Mouse (Mus musculus) stomach, embryonic 14.5 days (tissue): ENCODE measurements at regions not wholly inside any gene's neighbourhood (a gene's known extent, or its start where the extent isn't known, plus 50 kb on each side); places are given as distances from the start of the nearest gene placed in this dataset.

Source experiments
- ATAC-seq: fragments of 200-750 bp; cut with Nextera tagmentation; 2 replicates; pipeline ENCODE4 v1.8.0; 2017; ENCODE audit warnings: low read depth, moderate TSS enrichment; ENCODE audit not compliant: insufficient number of reproducible peaks, insufficient read depth, low FRiP score
- H3K27ac ChIP-seq: fragments of 300-500 bp; sonication (generic); 2 replicates; pipeline ENCODE4 v1.5.1; 2014; ENCODE audit warnings: mild to moderate bottlenecking, low read length, moderate library complexity, mixed read lengths
- H3K27me3 ChIP-seq: fragments of 300-500 bp; sonication (generic); 2 replicates; pipeline ENCODE4 v1.6.1; 2014; ENCODE audit warnings: low read length, control low read depth, mixed read lengths; ENCODE audit not compliant: control insufficient read depth, insufficient read depth
- H3K36me3 ChIP-seq: fragments of 300-500 bp; sonication (generic); 2 replicates; pipeline ENCODE4 v1.6.1; 2014; ENCODE audit warnings: mild to moderate bottlenecking, control low read depth, low read length, moderate library complexity, mixed read lengths; ENCODE audit not compliant: control insufficient read depth, insufficient read depth
- H3K4me1 ChIP-seq: fragments of 300-500 bp; sonication (generic); 2 replicates; pipeline ENCODE4 v1.6.1; 2014; ENCODE audit warnings: low read length, control low read depth, mixed read lengths; ENCODE audit not compliant: control insufficient read depth, insufficient read depth
- H3K4me2 ChIP-seq: fragments of 300-500 bp; sonication (generic); replicated peaks from 2 replicates; pipeline ENCODE4 v1.6.1; 2014; ENCODE audit warnings: low read depth, low read length, control low read depth
- H3K4me3 ChIP-seq: fragments of 300-500 bp; sonication (generic); 2 replicates; pipeline ENCODE4 v1.5.1; 2014; ENCODE audit warnings: low read depth, low read length, control low read depth
- H3K9ac ChIP-seq: fragments of 300-500 bp; sonication (generic); replicated peaks from 2 replicates; pipeline ENCODE4 v1.6.1; 2014; ENCODE audit warnings: low read depth, mild to moderate bottlenecking, control low read depth, low read length, moderate library complexity, mixed read lengths
- H3K9me3 ChIP-seq: fragments of 300-500 bp; sonication (generic); 2 replicates; pipeline ENCODE4 v1.6.1; 2016; ENCODE audit warnings: low read depth, low read length, control low read depth; ENCODE audit not compliant: control insufficient read depth
- WGBS: fragments of 180-500 bp; shearing (Covaris S2); extraction: QIAGEN DNeasy Blood & Tissue Kit; methylation state at CpG from one replicate; pipeline ENCODE4 v1.1.7; 2014; 5-methylcytosine and 5-hydroxymethylcytosine counted together

DNA sequence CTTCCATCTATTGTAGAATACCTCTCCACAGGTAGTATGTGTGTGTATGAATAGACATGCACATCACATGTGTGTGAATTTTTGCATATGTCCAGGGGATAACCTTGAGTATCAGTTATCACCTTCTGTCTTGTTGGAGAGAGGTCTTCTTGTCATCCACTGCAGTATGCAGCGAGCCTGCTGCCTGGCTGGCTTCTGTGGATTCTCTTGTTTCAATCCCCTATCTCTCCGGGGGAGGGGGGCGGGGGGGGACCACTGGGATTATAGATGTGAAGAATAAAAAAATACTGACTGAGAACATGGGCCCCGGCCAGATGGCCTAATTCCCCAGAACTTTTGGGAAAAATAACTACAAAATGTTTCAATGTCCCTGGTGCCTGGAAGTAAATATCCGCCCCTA lies 149.9 kb upstream of the Arl4c start:
- no peak for ATAC-seq
- WGBS: 89% methylated on average over 5 of the region's 5 CpGs
- Histone ChIP-seq H3K9ac (no peak overlapping the region), H3K4me1 (0 out of 2 replicates have a peak, but pooled peaks cover 6% of the 10 kb centered on the region), H3K9me3 (no peaks in the 10 kb centered on the region), H3K36me3 (no peaks in the 10 kb centered on the region), H3K4me2 (no peak overlapping the region), H3K27ac (no peak overlapping the region), H3K4me3 (no peak overlapping the region), H3K27me3 (no peaks in the 10 kb centered on the region)

DNA sequence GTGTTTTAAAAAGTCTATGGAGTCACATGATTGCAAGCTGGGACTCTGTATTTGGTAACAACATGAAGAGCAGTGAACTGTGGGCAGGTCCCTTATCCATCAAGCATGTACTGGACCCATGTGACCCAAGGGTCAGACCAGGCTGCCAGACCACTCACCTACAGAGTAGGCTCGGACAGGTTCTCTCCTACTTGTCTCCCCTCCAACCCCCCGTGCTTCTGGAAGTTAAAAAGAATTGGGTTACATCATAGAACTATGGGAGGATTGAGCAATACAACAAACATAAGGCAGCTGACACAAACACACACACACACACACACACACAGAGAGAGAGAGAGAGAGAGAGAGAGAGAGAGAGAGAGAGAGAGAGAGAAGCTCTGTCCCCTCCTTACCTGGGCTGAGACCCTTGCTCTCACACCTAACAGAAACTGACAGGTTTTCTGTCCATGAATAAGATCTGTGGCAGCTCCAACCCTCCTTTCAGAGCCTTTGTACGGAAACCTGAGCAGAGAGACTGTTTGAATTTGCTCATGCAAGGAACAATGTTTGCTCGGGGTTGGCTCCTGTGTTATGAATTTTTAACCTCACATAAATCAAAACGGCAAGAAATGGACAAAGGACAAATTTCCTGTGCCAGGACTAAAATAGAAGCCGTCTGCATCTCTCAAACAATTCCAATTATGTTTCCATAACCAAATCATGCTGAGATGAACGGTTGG lies 159.0 kb upstream of the Arl4c start:
- Histone ChIP-seq H3K27ac (peak overlapping the region; percentile 50; the same call in 1 of the 2 replicates), H3K9me3 (no peaks in the 10 kb centered on the region), H3K27me3 (no peaks in the 10 kb centered on the region), H3K4me3 (no peak overlapping the region), H3K4me2 (no peak overlapping the region), H3K4me1 (peaks cover 9% of the 10 kb centered on the region; the same call in 1 of the 2 replicates), H3K36me3 (no peaks in the 10 kb centered on the region), H3K9ac (no peak overlapping the region)
- no peak for ATAC-seq
- 23% methylated on average over 7 of the region's 7 CpGs for WGBS

DNA sequence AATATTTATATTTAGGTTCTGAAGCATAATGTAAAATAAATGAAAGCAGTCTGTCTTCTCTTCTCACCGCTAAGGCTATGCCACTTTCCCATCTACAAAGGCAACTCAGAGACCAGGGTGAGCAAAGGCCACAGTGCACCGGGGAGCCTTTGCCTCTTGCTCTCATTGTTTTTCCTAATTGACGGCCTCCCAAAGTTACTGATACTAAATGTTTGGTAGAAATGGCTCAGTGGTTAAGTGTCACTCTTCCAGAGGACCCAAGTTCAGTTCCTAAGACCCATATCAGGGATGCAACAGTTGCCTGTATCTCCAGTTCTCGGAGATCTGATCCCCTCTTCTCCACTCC lies 159.5 kb upstream of the Arl4c start:
- H3K27ac ChIP-seq: peak overlapping the region; percentile 50; the same call in 1 of the 2 replicates
- no peak overlapping the region for H3K4me2 ChIP-seq
- no peak for ATAC-seq

DNA sequence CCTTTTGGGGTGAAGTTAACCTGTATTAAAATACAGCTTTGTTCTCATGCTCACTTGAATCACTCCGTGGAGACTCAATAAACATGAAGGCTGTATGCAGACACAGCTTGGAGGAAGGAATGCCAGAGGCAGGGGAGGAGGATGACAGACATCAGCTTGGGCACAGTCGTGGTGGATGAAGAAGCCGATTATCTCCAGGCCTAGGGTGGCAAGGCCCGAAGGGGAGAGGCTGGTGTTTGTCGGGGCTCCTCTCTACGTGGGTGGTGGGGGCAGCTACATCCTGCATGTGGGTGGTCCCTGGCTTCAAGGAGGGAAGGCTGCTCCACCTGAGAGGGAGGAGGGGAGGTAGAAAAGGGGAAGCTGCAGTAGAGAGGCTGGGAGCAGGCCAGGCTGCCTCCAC lies 163.4 kb upstream of the Arl4c start:
- no peaks in the 10 kb centered on the region for H3K36me3 ChIP-seq
- H3K27ac ChIP-seq: no peak overlapping the region
- H3K4me1 ChIP-seq: peaks cover 14% of the 10 kb centered on the region; the same call in 1 of the 2 replicates
- ATAC-seq: no peak
- H3K9ac ChIP-seq: no peak overlapping the region
- 13% methylated on average over 6 of the region's 6 CpGs for WGBS
- no peaks in the 10 kb centered on the region for H3K27me3 ChIP-seq
- no peak overlapping the region for H3K4me2 ChIP-seq
- no peaks in the 10 kb centered on the region for H3K9me3 ChIP-seq
- no peak overlapping the region for H3K4me3 ChIP-seq

More for the DNA sequence above, 159.5 kb upstream of the Arl4c start:
- H3K9me3 ChIP-seq: no peaks in the 10 kb centered on the region
- H3K4me3 ChIP-seq: no peak overlapping the region
- 37% methylated on average over 4 of the region's 4 CpGs for WGBS
- H3K36me3 ChIP-seq: no peaks in the 10 kb centered on the region
- H3K4me1 ChIP-seq: peaks cover 10% of the 10 kb centered on the region; the same call in 1 of the 2 replicates
- H3K27me3 ChIP-seq: no peaks in the 10 kb centered on the region
- H3K9ac ChIP-seq: no peak overlapping the region

DNA sequence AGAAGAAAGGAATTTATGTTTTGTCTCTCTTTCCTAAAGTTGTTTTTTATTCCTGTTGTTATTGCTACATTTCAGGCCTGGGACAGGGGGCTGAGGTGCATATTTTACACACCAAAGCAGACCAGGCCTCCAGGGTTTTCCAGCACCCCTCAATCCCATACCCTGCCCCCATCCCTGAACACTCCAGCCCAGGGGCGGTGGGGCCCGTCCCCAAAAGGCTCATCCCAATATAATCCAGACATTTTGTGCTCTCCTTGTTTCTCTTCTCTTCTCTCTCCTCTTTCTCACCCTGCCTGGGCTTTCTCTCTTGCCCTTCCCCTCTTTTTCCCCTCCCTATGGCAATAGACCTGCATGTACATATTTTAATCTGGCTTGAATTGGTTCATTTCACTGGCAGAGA lies 164.6 kb upstream of the Arl4c start:
- Histone ChIP-seq H3K4me1 (peaks cover 9% of the 10 kb centered on the region; the same call in 1 of the 2 replicates), H3K36me3 (no peaks in the 10 kb centered on the region), H3K9ac (no peak overlapping the region), H3K27ac (no peak overlapping the region), H3K9me3 (no peaks in the 10 kb centered on the region), H3K4me3 (no peak overlapping the region), H3K27me3 (no peaks in the 10 kb centered on the region), H3K4me2 (no peak overlapping the region)
- 83% methylated on average over 2 of the region's 2 CpGs for WGBS
- ATAC-seq: no peak

DNA sequence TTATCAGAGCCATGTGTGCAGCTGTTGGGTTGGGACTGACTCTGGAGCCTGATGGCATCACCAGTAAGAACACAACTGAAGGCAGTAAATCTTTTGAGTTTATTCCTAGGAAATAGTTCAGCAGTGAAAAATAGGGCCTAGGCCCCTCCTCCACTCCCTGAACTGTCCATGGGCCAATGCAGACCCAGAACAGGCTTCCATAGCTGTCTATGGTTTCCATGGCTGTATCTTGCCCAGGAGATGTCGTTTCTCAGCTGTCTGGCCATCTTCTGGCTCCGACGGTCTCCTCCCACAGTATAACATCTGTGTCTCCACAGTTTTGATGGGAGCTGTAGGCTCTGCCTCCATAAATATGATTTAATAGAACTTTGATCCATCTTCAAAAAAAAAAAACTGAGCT lies 165.1 kb upstream of the Arl4c start:
- peak; percentile 18; the same call in 1 of the 2 replicates for ATAC-seq
- H3K27ac ChIP-seq: no peak overlapping the region
- H3K4me2 ChIP-seq: no peak overlapping the region
- H3K36me3 ChIP-seq: no peaks in the 10 kb centered on the region
- no peak overlapping the region for H3K9ac ChIP-seq
- peaks cover 9% of the 10 kb centered on the region; the same call in 1 of the 2 replicates for H3K4me1 ChIP-seq
- H3K9me3 ChIP-seq: no peaks in the 10 kb centered on the region
- WGBS: 59% methylated on average over 3 of the region's 3 CpGs
- no peaks in the 10 kb centered on the region for H3K27me3 ChIP-seq
- H3K4me3 ChIP-seq: no peak overlapping the region

DNA sequence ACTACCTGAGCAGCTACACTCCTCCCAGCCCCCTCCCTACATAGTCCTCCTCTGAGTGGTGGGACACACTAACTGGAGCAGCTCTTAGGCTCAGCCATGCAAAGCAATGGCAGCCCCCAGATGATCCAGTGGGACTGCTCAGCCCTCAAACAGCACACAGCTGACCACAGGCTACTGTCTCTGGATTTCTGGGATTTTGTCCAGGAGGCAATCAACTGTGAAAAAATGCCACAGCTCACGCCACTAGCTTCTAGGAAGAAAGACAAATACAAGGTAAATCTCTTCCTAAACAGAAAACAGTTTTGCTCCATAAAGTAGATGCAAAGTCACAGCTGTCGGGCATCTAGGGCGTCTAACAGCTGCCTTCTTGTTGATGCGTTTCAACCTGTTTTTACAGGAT lies 167.9 kb upstream of the Arl4c start:
- no peak for ATAC-seq
- H3K4me3 ChIP-seq: no peak overlapping the region
- no peaks in the 10 kb centered on the region for H3K36me3 ChIP-seq
- H3K9ac ChIP-seq: no peak overlapping the region
- no peaks in the 10 kb centered on the region for H3K27me3 ChIP-seq
- 48% methylated on average over 4 of the region's 4 CpGs for WGBS
- H3K4me1 ChIP-seq: peaks cover 9% of the 10 kb centered on the region; the same call in 1 of the 2 replicates
- H3K27ac ChIP-seq: no peak overlapping the region
- no peaks in the 10 kb centered on the region for H3K9me3 ChIP-seq
- H3K4me2 ChIP-seq: no peak overlapping the region

DNA sequence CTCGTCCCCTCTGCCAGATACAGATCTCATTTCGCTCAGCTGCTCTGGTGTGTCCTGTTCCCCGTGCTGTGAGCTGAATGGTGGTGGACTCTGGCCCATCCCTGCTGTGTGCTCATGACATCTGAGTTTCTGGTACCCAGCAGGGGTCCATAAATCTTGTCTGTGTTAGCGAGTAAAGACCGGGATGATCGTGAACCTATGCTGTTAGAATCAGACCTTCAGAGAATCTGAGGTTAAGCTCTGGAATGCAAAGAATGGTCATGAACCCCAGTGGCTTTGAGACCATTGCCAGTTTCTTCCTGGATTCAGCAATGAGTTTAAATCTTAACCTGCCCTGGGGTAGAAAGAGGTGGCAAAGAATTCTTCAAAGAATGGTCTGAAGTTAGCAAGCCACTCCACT lies 173.3 kb upstream of the Arl4c start:
- Histone ChIP-seq H3K9ac (no peak overlapping the region), H3K9me3 (no peaks in the 10 kb centered on the region), H3K4me1 (no peaks in the 10 kb centered on the region), H3K27ac (no peak overlapping the region), H3K4me2 (no peak overlapping the region), H3K4me3 (no peak overlapping the region), H3K36me3 (no peaks in the 10 kb centered on the region), H3K27me3 (no peaks in the 10 kb centered on the region)
- WGBS: 44% methylated on average over 6 of the region's 6 CpGs
- ATAC-seq: no peak

DNA sequence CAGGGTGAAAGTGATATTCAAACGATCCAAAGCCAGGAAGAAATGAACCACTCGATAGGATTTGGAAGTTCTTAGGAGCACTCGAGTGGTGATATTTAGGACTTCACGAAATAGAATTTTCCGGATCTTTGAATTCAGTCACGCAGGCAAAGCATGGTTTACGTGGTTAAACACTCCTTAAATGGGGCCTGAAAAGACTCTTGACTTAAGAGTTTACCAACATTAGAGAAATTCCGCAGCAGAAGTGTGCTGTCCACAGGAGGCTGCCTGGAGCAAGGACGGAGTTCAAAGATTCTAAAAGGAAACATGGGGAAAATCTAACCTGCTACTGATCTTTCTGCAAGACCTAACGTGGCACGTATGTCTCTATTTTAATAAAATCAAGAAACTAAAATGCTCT lies 175.4 kb upstream of the Arl4c start:
- Histone ChIP-seq H3K4me1 (no peaks in the 10 kb centered on the region), H3K4me2 (no peak overlapping the region), H3K36me3 (no peaks in the 10 kb centered on the region), H3K9ac (no peak overlapping the region), H3K4me3 (no peak overlapping the region), H3K9me3 (no peaks in the 10 kb centered on the region), H3K27ac (no peak overlapping the region), H3K27me3 (no peaks in the 10 kb centered on the region)
- WGBS: 93% methylated on average over 11 of the region's 11 CpGs
- no peak for ATAC-seq
